Mouse (Mus musculus) lung, adult 2 months (tissue): ENCODE data around the gene Nacc2.

Experiments used
- CTCF ChIP-seq: fragments of 200-500 bp; IDR thresholded peaks from 2 replicates; pipeline ENCODE4 v1.5.1; 2011; ENCODE audit warnings: mild to moderate bottlenecking, low read length, control low read depth; ENCODE audit not compliant: insufficient read depth
- POLR2A ChIP-seq: fragments of 200-500 bp; IDR thresholded peaks from 2 replicates; pipeline ENCODE4 v1.6.1; 2011; ENCODE audit warnings: low read depth, mild to moderate bottlenecking, control low read depth, low read length, borderline replicate concordance; ENCODE audit errors: extremely low read depth

DNA sequence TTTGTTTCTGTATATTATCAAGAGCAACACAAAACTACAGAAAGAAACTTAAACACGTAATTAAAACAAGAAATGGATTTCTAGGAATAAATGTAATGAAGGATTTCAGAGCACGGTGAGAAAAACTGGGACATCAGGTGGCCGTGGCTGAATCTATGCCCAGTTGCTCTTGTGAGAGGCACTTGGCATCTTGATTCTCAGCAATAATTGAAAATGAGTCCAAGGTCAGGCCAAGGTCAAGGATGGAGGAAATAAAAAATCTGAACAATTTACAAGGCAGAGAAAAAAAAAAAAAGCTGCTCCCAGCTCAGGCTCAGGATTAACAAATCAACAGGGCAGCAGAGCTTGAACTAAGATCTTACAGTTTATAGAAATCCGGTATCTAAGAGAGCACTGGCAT lies 46.0 kb downstream of the Nacc2 start:
- TF ChIP-seq POLR2A (no peak), CTCF (no peak)
